Mouse (Mus musculus) layer of hippocampus, adult 9-10 months (tissue): ENCODE results near the gene Gm11020.
A peak's percentile ranks its signal among the peaks of the same experiment; 100 is the strongest.

Experiments used
- DNase-seq: peaks from one replicate; pipeline ENCODE4 v3.0.0; 2022; ENCODE audit warnings: low spot score

The Gm11020 gene

DNA sequence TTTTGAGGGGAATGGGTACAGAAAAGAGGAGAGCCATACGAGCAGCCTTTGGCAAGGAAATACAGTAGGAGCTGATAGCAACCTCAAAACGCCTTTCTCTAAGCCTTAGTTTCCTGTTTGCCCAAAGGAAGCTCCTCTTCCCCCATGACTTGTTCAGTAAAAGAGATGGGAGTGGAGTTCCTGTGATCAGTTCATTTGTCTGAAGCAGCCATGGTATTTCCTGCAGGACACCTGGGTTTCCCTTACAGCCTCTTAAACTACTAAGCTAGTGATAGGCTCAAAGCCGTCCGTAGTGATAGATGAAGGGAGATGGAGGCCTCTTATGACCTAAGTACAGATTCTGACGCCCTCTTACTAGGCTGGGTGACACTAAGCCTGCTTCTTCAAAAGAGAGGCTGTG lies 21.1 kb downstream of the Gm11020 start:
- DNase-seq: no peak

DNA sequence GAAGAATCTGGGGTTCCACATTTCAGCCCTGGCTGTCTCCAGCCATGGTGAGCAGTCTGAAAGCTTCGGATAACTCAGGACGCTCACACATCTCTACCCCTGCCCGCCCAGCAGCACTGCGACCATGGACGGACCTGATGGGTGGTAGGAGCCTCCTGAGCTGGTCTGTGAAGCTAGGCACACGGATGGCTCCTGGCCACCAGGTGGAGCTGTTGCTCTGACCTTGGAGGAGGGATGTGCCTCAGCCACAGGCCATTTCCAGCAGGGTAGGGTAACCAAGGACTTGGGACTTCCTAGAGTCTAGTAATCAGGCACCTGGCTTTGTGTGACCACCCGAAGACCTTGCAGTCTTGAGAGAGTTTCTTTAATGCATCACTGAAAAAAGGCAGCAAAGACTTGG lies 22.6 kb downstream of the Gm11020 start:
- DNase-seq: peak; percentile 52

DNA sequence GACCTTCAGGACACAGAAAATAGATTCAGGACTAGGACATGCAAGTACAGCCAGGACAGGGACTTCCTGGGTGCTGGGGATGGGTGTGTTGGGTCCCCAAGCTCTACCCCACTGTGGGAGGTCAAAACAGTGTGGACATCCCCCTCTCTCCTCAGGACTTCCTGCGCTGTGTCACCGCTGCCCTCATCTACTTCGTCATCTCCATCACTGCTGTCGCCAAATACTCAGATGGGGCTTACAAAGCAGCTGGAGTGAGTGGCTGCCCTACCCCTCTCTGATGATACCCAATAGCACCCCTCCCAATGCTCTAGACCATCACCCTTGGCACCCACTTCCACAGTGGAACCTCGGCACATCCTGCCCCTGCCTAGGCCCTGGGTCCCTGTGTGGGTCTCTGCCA lies 23.3 kb downstream of the Gm11020 start:
- no peak for DNase-seq

DNA sequence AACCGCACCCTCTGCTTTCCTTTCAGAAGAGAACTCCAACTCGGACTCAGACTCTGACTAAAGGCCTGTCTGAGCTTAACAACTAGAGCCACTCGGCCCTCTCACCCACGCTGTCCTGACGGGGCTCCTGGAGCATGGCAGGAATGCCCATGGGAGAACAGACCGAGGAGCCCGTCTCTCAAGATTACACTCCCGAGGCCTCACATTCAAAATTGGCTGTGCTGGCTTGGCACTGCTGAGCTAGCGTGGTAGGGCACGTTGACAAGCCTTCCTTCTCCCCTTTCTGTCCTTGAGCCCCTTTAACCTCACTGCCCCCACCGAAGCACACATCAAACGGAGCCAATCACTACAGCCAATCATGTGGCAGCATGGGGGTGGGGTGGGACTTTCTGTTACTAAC lies 25.3 kb downstream of the Gm11020 start:
- DNase-seq: no peak

DNA sequence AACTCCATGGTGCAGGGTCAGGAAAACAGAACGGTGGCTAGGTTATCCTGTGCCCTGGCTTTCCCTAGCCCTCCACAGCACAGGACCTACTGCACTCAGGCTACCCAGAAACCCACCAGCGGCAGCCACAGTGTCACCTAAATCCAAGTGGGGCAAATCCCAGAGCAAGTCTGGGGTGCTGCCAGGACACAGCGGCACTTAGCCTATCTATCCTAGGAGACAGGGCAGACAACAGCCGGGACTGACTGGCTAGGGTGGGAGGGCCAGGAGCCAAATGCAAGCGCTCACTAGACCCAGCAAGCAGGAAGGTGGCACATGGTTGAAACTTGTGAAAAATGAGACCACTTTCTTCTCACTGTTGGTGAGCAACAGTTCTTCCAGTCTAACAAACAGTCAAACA lies 27.6 kb downstream of the Gm11020 start:
- no peak for DNase-seq

DNA sequence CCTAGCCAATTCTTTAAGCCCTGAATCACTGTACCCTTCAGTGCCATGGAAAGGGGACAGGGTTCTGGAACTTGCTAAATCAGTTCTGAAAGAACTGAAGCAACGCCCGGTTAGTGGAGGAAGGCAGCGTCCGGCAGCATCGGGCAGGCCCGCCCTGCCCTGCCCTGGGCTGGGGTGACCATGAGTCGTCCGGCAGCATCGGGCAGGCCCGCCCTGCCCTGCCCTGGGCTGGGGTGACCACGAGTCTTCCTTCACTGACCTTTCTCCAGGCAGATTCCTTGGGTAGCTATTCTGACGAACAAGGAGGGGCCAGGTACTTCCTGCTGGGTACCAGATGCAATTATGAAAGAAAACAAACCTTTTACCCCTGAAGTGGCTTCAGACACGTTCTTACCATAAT lies 28.7 kb downstream of the Gm11020 start:
- no peak for DNase-seq

DNA sequence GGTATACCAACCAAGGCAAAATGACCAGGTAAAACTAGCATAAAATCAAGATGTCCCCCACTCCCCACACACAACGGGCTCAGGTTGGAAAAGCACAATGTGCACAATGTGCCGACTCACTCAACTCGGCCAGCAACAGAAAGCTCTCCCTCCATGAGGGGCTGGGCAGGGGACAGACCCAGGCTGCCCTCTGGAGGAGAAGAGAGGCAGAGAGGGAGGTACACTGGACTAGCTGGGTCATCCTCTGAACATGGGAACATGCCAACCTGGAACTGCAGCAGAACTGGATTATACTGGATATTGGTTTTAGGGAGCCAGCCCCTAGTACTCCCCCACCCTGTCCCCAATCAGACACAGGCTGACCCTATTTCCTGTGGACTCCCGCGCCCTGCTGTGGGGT lies 31.8 kb downstream of the Gm11020 start:
- no peak for DNase-seq

DNA sequence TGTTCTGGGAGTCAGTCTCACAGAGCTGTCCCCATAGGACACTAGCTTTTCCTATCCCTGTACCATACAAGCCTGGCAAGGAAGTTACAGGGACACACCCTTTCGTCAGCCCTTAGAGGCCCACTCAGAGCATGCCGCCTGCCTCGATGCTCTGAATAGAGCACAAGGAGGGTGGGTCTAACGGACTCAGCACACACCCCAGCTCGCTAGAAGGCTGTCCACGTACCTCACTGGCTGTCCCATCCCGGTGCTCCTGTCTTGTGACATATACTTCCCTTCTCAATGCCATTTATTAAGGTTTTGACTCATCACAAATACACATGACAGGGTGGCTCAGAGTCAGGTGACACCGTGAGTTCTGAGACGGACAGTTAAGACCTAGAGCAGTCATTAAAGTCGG lies 33.1 kb downstream of the Gm11020 start:
- DNase-seq: no peak

DNA sequence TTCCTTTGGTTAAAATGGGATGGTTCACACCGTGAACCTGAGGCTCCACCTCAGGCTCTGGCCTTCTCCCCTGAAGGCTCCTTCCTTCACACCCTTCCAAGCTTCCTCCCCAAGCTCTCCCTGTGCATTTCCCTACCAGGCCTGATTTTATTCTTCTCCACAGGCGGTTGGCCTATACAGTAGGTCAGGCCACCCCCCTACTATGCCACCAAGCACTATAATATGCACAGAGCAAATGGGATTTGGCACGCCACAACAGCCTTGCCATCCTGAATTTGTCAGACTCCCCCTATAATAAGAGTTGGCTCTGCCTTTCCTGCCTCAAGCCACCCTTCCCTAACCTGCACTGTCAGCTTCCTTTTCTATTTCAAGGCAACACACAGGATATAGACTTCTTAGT lies 37.3 kb downstream of the Gm11020 start:
- DNase-seq: no peak

DNA sequence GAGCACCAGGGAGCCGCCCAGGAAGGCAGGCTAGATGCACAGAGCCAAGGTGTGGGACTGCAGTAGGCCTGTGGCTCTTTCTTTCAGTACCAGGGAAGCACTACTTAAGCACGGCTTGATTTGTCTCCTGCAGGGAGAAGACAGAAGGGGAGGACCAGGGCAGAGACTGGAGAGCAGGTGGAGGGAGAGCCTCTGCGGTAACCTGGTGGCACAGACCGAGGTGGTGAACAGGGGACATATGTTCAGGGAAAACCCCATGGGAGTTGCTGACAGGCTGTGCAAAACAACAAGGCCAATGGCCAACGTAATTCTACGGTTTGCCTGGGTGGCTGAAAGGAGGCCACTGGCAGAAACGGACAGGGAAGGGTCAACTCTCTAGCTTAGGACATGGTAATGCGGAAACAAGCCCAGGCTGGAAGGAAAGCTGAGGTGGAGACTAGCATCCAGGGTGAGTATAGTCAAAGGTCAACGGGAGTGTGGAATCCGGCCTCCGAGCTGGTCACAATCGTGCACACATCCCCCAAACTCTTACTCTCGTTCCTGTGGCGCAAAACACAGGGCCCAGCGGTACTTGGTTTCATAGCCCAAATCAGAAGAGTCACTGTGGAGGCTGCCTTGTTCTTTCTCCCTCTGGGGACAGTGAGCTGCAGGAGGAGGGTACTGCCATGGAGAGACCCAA lies 38.5 kb downstream of the Gm11020 start:
- DNase-seq: no peak

DNA sequence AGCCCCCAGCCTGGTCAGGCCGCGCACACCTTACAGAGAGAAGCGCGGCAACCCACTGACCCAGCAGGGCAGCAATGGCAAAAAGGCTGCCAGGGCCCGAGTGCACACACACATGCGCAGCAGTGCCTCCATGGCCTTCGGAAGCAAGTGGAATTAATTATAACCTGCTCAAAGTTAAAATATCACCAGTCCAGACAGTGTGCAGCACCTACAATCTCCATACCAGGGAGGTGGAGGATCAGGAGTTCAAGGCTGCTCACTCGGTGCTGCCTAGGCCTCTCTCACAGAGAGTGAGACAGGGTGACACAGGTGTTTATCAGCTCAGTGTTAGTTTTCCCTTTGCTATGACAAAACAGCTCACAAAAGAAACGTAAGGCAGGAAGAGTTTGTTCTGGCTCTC lies 44.3 kb downstream of the Gm11020 start:
- DNase-seq: no peak

DNA sequence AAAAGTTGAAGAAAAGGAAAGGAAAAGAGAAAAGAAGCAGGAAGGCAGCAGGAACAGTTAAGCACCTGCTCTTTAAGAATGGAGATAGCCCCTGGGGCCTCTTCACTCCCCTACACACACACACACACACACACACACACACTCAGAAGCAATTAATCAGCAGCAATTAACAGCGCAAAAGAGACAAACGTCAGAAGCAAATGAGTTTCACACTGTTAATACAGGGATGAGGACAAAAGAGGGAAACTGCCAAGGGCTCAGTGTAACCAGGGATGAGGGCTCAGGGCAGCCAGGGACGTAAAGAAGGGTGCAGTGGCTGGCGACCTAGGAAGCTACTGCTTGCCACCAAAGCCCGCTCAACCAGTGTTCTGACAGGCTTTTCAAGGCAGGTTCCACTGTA lies 46.0 kb downstream of the Gm11020 start:
- no peak for DNase-seq

DNA sequence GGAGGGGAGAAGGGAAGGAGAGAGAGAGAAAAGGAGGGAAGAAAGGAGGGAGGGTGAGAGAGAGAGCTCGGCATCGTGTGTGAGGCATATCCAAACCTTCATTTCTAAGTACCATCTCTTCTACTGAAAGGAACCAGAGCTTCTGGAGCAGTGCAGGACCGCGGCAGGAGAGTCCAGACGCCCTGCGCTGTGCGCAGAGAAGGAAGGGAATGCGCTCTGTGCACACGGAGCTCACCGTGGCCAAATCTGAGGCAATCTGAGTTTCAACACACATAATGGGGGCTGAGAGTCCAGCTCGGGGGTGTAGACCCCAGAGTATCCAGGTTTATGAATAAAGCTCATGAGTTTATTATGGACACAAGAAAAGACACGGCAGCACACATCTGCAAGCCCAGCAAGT lies 48.2 kb downstream of the Gm11020 start:
- no peak for DNase-seq

DNA sequence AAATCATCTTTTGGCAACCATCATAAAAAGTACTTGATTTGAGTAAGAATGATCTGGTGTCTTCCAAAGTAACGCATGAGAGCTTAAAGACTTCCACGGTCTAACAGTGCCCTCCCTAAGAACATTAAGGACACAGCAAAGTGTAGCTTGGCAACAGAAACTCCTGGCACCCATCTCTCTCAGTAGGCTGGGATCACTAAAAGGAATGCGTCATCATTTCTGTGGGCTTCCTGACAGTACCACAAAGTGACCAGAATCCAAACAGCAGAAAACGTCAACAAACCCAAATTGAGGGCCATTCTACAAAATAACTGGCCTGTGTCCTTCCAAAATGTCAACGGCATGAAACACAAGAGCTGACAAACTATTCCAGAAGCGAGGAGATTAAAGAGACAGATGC lies 48.7 kb downstream of the Gm11020 start:
- DNase-seq: no peak

DNA sequence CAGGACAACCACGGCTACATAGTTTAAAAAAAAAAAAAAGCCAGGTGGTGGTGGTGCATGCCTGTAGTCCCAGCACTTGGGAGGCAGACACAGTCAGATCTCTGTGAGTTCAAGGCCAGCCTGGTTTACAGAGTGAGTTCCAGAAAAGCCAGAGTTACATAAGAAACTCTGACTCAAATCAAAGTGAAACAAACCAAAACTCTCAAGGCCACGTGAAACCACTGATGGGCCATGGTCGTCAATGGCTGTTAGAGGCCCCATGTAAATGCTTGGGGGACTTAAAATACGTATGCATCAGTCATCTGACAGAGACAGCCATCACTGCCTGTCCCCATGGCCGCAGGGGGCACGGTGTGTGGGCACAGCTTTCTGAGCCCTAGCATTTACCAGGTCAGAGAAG lies 49.8 kb downstream of the Gm11020 start:
- DNase-seq: no peak
